Mouse (Mus musculus): ENCODE results near the gene Ndufa4. TPM values are rescaled to one million over a fixed set of nuclear protein-coding genes. Genes with fewer than 3 reads are reported as not detected.
"Not testable (repeated sequence)": the region's sequence is repeated elsewhere in the genome, so short reads cannot be mapped to it uniquely, and the experiment has no call there.

Ndufa4 gene
- total RNA-seq (2021) = 1,000 to 10,000 TPM; 1,409 to 1,719 TPM
- long read RNA-seq, experiment 1, transcript Ndufa4-205 (4 exons, 610 nt) = major isoform, 979 of 1,784 reads
- long read RNA-seq, experiment 1, partial matches to known transcripts = 797 of 1,784 reads
- long read RNA-seq, experiment 1, other reads (novel, unspliced or antisense) = 4 of 1,784 reads
- long read RNA-seq, experiment 2, transcript Ndufa4-205 (4 exons, 610 nt) = major isoform, 1,280 of 2,870 reads
- long read RNA-seq, experiment 2, transcript Ndufa4-203 (4 exons, 409 nt) = minor isoform, 7 of 2,870 reads
- long read RNA-seq, experiment 2, partial matches to known transcripts = 1,581 of 2,870 reads
- long read RNA-seq, experiment 2, other reads (novel, unspliced or antisense) = 2 of 2,870 reads

DNA sequence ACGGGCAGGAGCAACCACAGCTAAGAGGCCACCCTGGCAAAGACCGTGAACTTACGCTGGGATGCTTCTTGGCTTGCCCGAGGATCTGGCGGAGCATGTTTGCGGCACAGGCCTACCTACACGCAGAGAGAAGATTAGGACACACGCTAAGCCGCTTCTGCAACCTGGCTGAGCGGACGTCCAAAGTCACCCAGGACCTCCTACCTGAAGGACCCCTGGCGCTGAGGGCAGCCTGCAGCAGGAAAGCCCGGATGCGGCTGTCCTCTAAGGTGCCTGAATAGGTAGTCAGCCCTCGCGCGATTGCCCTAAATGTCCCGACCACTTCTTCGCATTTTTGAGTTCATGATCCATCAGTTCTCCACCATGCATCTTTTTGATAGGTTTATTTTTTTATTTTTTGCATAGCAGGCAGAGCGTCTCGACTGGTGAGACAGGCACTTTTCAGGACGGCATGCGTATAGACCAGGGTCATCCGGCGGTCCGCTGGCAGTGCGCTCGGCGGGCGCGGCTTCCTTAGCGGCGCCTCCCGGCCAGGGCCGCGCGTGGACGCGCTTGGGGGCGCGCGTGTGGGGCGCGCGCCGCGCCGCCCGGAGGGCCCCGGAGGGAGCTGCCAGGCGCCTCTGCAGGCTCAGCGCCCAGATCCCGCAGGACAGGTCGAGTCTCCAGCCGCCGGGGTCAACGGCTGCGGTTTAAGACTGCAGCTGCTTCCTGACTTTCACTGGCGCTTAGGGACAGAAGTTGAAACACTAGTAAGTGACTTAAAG lies at the start of gene Ndufa4, which contains the start of gene Phf14:
Ndufa4 (minus strand) TSS at position 229 of the 764 bp plus-strand sequence.
Phf14 (plus strand) TSS at position 541 of the 764 bp plus-strand sequence.
- intact Hi-C loops (cut with DNase I) = no loop called here
- TF ChIP-seq CTCF (IDR thresholded peaks at IDR 0.05) = no peak
- H3K4me3 ChIP-seq = peak within 1 kb of the TSS; percentile 97
- peak; percentile 97 for DNase-seq
- H3K27ac ChIP-seq = peak within 1 kb of the TSS; percentile 99

DNA sequence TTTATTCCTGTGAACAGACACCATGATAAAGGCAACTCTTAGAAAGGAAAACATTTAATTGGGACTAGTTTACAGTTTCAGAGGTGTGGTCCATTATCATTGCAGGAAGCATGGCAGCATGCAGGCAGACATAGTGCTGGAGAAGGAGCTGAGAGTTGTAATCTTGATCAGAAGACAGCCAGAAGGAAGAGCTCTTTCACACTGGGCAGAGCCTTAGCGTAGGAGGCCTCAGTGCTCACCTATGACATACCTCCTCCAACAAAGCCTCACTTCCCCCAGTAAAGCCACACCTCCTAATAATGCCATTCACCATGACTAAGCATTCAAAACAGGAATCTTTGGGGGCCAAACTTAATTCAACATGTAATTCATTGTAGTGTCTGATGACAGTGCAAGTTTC lies 40.8 kb upstream of the Ndufa4 start:
- intact Hi-C loops (cut with DNase I) = no loop called here
- TF ChIP-seq CTCF (IDR thresholded peaks at IDR 0.05) = no peak
- no peak for DNase-seq
- Histone ChIP-seq H3K27ac (no peak overlapping the region), H3K4me3 (no peak overlapping the region)

DNA sequence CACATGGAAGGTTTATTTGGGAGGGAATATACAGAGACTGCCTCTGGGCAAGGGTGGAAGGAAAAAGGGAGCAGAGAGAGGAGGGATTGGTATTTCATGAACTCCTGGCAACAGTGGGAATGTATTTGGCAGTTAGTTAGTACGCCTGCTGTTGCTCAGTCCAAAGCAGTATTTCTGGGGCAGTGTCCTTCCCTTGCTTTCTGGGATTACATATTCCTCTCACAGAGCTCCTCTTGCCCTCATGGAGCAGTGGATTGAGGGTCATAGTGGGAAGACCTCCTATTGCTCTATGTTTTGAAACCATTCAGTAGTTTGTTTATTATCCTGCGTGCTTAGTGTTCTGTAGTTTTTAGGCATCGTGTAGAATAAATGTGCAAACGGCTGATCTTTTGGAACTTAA lies 34.8 kb upstream of the Ndufa4 start:
- no peak overlapping the region for H3K27ac ChIP-seq
- no peak for DNase-seq
- intact Hi-C loops (cut with DNase I) = no loop called here
- TF ChIP-seq CTCF (IDR thresholded peaks at IDR 0.05) = no peak
- no peak overlapping the region for H3K4me3 ChIP-seq

DNA sequence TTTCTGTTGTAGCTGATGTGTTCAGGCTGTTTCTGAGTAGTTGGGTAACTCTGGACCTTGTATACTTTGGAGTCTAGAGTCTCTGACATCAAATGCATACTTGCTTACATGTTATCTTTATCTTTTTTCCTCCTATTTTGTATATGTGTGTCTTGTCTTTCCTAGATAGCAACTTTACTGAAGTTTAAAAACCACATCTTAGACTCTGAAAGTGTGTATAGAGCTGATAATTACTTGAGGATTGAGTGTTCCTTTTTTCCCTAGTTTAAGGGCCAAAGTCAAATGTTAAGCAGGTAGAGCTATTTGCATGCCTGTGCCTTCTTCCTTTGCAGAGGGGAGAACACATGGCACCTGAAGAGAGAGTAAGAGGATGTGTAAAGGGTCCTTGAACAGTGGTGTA lies 33.6 kb upstream of the Ndufa4 start:
- DNase-seq = no peak
- intact Hi-C loops (cut with DNase I) = no loop called here
- no peak for TF ChIP-seq CTCF (IDR thresholded peaks at IDR 0.05)
- H3K4me3 ChIP-seq = no peak overlapping the region
- no peak overlapping the region for H3K27ac ChIP-seq

DNA sequence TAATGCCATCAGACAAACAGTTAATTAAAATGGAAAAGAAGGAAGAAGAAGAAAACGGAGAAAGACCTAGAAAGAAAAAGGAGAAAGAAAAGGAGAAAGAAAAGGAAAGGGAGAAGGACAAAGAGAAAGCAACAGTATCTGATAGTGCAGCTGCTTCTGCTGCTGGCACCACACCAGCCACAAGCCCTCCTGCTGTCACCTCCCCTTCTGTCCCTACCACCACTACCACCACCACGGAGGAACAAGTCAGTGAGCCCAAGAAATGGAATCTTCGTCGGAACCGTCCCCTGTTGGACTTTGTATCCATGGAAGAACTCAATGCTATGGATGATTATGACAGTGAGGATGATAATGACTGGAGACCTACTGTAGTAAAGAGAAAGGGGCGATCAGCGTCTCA lies 26.1 kb upstream of the Ndufa4 start:
- intact Hi-C loops (cut with DNase I) = no loop called here
- TF ChIP-seq CTCF (IDR thresholded peaks at IDR 0.05) = no peak
- DNase-seq = no peak

DNA sequence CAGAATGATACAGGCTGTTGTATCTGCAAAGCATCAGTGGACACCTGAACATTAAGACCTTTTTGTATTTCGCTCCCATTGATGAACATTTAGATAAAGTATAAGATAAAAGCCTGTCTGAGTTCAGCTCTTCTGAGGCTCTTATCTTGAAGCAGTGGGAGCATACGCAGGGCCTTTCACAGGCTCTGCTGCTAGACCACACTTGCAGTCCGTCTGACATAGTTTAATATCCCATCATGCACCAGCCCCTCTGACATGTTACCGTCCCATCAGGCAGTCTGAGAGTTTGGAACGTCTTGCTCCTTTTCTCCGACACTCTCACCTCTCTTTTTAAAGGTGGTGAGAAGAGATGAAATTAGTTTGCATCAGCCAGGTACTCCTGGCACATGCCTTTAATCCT lies 20.2 kb upstream of the Ndufa4 start:
- DNase-seq = no peak
- H3K27ac ChIP-seq = no peak overlapping the region
- H3K4me3 ChIP-seq = no peak overlapping the region
- intact Hi-C loops (cut with DNase I) = no loop called here
- TF ChIP-seq CTCF (IDR thresholded peaks at IDR 0.05) = no peak

More for the DNA sequence above, 26.1 kb upstream of the Ndufa4 start:
- Histone ChIP-seq H3K27ac (no peak overlapping the region), H3K4me3 (no peak overlapping the region)

DNA sequence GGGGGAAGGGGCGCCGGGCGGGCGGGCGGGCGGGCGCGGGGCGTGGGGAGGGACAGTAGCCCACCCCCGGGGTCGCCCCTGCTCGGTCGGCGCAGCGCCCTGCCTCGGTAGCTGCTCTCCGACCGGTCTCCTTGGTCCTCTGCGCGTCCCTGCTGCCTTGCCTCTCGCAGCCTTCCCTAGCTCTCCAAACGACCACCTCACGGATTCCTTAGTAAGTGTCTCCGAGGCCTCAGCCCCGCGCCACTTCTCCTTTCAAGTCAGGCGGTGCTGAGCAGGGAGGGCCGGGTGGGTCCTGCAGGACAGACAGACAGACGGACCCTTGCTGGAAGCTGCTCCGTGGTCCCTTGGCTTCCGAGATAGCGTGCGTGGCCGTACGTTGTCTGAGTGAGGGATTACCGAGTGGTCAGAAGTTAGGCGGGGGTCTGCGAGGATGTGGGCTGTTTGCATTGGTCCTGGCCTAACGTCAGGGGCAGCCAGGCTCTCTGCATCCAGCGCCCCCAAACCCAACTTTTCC lies 18.8 kb upstream of the Ndufa4 start:
- TF ChIP-seq CTCF (IDR thresholded peaks at IDR 0.05) = no peak
- intact Hi-C loops (cut with DNase I) = no loop called here
- peak overlapping the region; percentile 78 for H3K4me3 ChIP-seq
- DNase-seq = peak; percentile 42
- peak overlapping the region; percentile 89 for H3K27ac ChIP-seq

DNA sequence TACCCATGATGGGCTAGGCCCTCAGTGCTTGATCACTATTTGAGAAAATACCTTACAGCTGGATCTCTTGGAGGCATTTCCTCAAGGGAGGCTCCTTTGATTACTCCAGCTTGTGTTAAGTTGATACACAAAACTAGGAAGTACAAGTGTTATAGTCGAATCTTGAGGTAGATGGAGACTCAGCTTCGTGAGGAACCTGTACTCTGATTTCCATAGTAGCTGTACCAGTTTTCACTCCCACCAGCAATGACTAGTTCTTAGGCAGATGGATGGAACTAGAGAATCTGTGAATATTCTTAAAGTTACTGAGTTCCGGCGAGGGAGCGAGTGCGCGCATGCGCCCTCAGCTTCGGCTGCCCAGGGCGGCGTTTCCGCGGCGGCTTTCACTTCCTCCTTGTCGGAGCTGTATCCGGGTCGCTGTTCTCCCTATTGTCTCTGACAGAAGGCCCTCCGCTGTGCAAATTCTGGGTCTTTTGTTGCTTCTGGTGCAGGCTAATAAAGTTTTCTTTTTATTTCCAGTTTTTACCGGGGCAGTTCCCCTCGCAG lies 18.3 kb upstream of the Ndufa4 start:
- no peak for TF ChIP-seq CTCF (IDR thresholded peaks at IDR 0.05)
- Histone ChIP-seq H3K27ac (peak overlapping the region; percentile 89), H3K4me3 (peak overlapping the region; percentile 78)
- intact Hi-C loops (cut with DNase I) = no loop called here
- DNase-seq = peak; percentile 92

DNA sequence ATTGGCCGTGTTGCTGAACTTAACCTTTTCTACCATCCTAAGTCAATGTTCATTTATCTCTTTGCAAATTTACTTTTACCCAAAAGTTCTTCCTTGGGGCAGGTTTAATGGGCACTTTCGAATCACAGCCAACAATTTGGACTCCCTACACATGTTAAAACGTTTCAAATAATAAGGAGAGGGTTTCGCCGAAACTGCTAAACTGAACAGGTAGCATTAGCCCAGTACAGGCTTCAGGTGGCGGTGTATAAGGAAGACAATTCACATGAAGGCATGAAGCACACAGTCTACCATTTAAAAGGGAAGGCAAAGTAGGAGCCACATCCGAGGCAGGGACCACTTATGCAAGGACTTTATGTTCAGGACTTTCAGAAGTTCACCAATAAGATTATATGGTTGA lies 873 bp upstream of the Ndufa4 start:
- intact Hi-C loops (cut with DNase I) = no loop called here
- peak overlapping the region; percentile 97 for H3K4me3 ChIP-seq
- no peak for TF ChIP-seq CTCF (IDR thresholded peaks at IDR 0.05)
- DNase-seq = no peak
- peak overlapping the region; percentile 99 for H3K27ac ChIP-seq

DNA sequence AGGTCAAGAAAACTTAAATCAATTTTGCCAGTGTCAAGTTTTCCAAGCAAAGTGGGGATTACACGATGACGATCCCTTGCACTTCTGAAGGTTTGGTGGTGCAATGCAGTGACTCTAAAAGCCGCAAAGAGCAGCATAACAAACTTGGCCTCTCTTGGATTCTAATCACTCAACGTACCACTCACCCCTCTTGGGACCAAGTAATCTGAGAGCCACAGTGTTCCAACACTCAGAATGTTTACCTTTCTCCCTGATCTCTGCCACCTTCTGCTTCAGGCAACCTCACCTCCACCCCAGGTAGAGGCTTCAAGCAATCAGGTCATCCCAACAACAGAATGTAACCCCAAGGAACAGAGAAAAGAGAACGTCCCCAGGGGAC lies 418 bp downstream of the Ndufa4 start:
- no peak for DNase-seq
- H3K4me3 ChIP-seq = peak overlapping the region; percentile 97
- intact Hi-C loops (cut with DNase I) = no loop called here
- TF ChIP-seq CTCF (IDR thresholded peaks at IDR 0.05) = no peak
- peak overlapping the region; percentile 99 for H3K27ac ChIP-seq

DNA sequence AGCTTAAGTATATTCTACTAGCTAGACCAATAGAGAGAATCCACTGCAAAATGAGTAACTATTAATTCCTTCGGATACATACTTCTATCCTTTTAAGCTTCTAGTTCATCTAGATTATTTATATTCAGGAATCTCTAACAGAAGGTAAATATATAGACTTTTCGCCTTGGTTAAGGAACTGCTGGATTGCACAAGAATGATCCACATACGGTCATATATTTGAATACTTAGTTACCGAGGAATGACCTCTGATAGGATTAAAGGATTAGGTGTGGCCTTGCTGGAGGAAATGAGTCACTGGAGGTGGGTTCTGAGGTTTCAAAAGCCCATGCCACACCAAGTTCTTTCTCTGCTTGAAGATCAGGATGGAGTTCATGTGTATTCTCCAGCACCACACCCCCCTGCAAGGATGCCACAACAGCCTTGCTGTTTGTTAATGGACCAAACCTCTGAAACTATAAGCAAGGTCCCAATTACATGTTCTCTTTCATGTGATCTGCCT lies 6.4 kb downstream of the Ndufa4 start:
- no peak overlapping the region for H3K27ac ChIP-seq
- intact Hi-C loops (cut with DNase I) = no loop called here

DNA sequence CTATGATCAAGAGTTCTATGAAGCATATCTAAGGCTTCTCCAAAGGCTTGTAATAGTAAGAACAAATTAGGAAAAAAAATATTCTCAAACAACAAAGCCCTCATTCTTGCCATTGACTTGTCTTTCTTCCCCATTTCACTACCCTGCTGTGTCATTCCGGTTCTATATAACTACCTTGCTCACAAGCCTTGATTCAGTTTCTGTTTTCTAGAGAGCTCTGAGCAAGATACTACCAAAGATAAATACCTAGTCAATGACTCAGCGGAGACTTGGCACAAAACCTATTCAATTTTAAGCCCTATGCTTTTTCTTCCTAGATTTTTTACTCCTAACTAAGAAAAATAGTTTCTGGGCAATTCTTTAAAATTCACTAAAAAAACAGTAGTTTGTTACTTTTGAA lies 31.9 kb downstream of the Ndufa4 start:
- H3K4me3 ChIP-seq; H3K27ac ChIP-seq; intact Hi-C loops (cut with DNase I); DNase-seq: not testable (repeated sequence)

More for the DNA sequence above, 6.4 kb downstream of the Ndufa4 start:
- H3K4me3 ChIP-seq = no peak overlapping the region
- TF ChIP-seq CTCF (IDR thresholded peaks at IDR 0.05) = no peak
- DNase-seq = no peak

Other genes starting within 250 kb of the Ndufa4 start
- gene Phf14, start 312 bp upstream of the Ndufa4 start, total RNA-seq (2021) = 10 to 100 TPM; 24.0 to 27.5 TPM

Measured in gastrocnemius, adult 2 months (tissue).